Mouse (Mus musculus) ES-Bruce4 (cell line): ENCODE results near the gene Pdcd10. TPM values are rescaled to one million over a fixed set of nuclear protein-coding genes. Genes with fewer than 3 reads are reported as not detected.

Source experiments
- H3K27ac ChIP-seq: 2 replicates; pipeline ENCODE4 v1.5.1; 2012; ENCODE audit warnings: low read length, inconsistent platforms; ENCODE audit not compliant: insufficient read depth
- H3K27me3 ChIP-seq: 2 replicates; pipeline ENCODE4 v1.6.1; 2012; ENCODE audit warnings: mild to moderate bottlenecking, low read length, inconsistent platforms; ENCODE audit not compliant: control insufficient read depth, poor library complexity, insufficient read depth, severe bottlenecking
- H3K36me3 ChIP-seq: 2 replicates; pipeline ENCODE4 v1.6.1; 2012; ENCODE audit warnings: inconsistent platforms, mild to moderate bottlenecking, low read length, moderate library complexity; ENCODE audit not compliant: control insufficient read depth, poor library complexity, insufficient read depth, severe bottlenecking
- H3K4me1 ChIP-seq: one replicate; pipeline ENCODE4 v1.8.1; 2011; ENCODE audit warnings: low read length; ENCODE audit not compliant: control insufficient read depth, insufficient read depth
- H3K4me3 ChIP-seq: 2 replicates; pipeline ENCODE4 v1.5.1; 2011; ENCODE audit warnings: low read depth, mild to moderate bottlenecking, low read length
- H3K9ac ChIP-seq: 2 replicates; pipeline ENCODE4 v1.6.1; 2012; ENCODE audit warnings: low read depth, mild to moderate bottlenecking, inconsistent platforms; ENCODE audit not compliant: poor library complexity, severe bottlenecking
- H3K9me3 ChIP-seq: replicated peaks from 2 replicates; pipeline ENCODE4 v1.6.1; 2012; ENCODE audit warnings: mild to moderate bottlenecking, low read length, inconsistent platforms; ENCODE audit not compliant: control insufficient read depth, poor library complexity, insufficient read depth, severe bottlenecking
- CTCF ChIP-seq: IDR thresholded peaks from one replicate; pipeline ENCODE4 v1.8.1; 2011; ENCODE audit warnings: low read depth, low read length
- EP300 ChIP-seq: IDR thresholded peaks from 2 replicates; pipeline ENCODE4 v1.6.1; 2011; ENCODE audit warnings: low read depth, low read length; ENCODE audit not compliant: insufficient read depth
- POLR2A ChIP-seq: IDR thresholded peaks from one replicate; pipeline ENCODE4 v1.8.1; 2011; ENCODE audit warnings: low read length; ENCODE audit not compliant: insufficient read depth
- polyA plus RNA-seq: library from polyadenylated mRNA; stranded (reverse); fragments of >200 nt; gene quantifications from 2 replicates; pipeline ENCODE4 v1.2.4, GENCODE M21; 2011; ENCODE audit warnings: low read depth; ENCODE audit not compliant: missing spikeins, insufficient read depth, insufficient read length

Pdcd10 gene
- polyA plus RNA-seq, 1 experiment, result 119 TPM

DNA sequence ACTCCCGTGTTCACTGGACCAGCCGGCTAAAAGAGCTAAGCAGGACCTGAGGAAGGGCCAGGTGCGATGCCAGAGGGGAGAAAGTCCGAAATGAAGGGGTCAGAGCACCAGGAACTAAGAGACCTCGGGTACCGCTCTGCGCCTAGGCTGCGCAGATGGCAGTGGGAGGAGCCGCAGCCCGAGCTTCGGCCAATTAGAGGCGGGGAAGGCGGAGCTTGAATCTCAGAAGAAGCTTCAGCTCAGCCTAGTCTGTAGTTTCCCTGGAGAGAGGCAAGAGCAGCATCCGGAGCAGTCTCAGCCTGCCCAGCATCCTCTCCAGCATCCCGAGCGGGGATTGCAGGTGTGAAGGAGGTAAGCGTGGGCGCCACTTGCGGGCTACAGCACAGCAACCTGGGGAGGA is 636 bp upstream of the Pdcd10 start, which contains the start of gene Serpini1:
Gene Serpini1 (plus strand): TSS at position 256 of the 400 bp plus-strand sequence.
- H3K36me3 ChIP-seq, result no peaks in the 10 kb centered on the region
- no peaks in the 10 kb centered on the region for H3K9me3 ChIP-seq
- H3K27ac ChIP-seq, result peak within 1 kb of the TSS; percentile 69
- peak within 1 kb of the TSS; percentile 99 for H3K4me3 ChIP-seq
- TF ChIP-seq EP300 (no peak), POLR2A (peak; percentile 59), CTCF (no peak)
- H3K27me3 ChIP-seq, result no peaks in the 10 kb centered on the region
- no peaks in the 10 kb centered on the region for H3K4me1 ChIP-seq
- H3K9ac ChIP-seq, result peak within 1 kb of the TSS; percentile 96

DNA sequence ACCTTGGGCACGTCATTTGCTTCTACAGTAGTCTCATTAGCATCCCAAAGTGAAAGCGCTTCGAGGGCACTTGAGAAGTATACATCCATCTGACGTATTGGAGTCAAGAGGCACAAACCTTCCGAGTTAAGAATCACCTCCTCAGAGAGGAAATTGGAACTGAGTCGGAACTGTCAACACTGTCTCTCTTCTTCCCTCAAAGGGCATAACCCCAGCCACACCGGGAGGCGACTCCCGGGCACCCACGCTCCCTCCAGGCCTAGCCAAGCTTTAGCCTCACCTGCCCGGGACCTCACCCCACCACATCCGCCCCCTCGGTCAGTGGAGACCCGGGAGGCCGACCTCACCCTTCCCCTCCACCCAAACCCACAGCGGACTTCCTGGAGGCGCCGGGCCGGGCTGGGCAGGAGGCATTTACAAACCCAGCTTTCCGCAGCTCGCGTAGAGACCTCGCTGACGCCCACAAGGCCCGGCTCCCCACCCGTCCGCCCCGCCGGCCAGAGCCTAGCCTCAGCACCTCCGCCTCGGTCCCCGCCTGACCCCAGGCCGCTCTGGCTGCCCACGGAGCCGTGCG is 448 bp downstream of the Pdcd10 start:
- Histone ChIP-seq H3K9ac (peak overlapping the region; percentile 96), H3K4me3 (peak overlapping the region; percentile 99), H3K27me3 (no peaks in the 10 kb centered on the region), H3K9me3 (no peaks in the 10 kb centered on the region), H3K4me1 (no peaks in the 10 kb centered on the region), H3K27ac (peak overlapping the region; percentile 69), H3K36me3 (no peaks in the 10 kb centered on the region)
- TF ChIP-seq EP300, result no peak

DNA sequence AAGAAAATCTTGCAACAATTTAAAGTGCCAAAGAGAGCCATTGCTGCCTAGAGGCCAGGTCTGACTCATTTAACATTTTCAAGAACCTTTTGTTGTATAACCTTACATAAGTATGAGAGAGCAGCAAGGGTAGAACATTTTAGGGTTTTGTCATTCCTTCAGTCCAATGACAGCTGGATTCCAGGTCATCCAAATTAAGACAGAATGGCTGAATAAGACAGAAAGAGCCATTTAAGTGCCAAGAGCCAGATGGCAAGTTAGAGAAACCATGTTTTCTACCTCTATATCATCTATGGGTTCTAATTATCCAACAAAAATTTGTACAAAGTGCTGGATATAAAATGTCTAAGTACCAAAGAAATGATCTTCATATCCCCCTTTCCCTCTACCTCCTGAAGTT is 5.4 kb downstream of the Pdcd10 start:
- Histone ChIP-seq H3K27ac (no peak overlapping the region), H3K9ac (no peak overlapping the region), H3K27me3 (no peaks in the 10 kb centered on the region), H3K36me3 (no peaks in the 10 kb centered on the region), H3K4me3 (no peak overlapping the region), H3K9me3 (no peaks in the 10 kb centered on the region), H3K4me1 (no peaks in the 10 kb centered on the region)
- TF ChIP-seq EP300, result no peak
- TF ChIP-seq CTCF, result no peak
- TF ChIP-seq POLR2A, result no peak

DNA sequence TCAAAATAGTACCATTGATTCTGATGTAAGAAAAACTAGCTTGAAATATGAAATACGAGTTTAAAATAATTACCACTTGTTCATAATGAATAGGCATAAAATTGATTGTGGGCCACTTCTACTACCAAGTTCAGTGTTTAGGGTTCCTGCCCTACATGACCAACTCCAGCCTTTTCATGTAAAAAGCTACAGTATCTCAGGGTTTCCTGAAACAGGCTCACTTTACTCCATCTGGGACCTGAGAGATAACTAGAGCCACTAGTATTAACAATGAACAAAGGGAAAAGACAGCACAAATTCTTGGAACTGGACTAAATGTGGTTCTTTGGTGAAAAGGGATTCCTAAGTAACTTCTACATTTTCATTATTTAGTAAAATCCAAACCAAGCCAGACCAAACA is 12.4 kb downstream of the Pdcd10 start:
- H3K27me3 ChIP-seq, result no peaks in the 10 kb centered on the region
- TF ChIP-seq POLR2A (no peak), EP300 (no peak), CTCF (no peak)
- no peaks in the 10 kb centered on the region for H3K9me3 ChIP-seq
- H3K4me3 ChIP-seq, result no peak overlapping the region
- no peaks in the 10 kb centered on the region for H3K4me1 ChIP-seq
- peaks cover 4% of the 10 kb centered on the region for H3K36me3 ChIP-seq
- no peak overlapping the region for H3K27ac ChIP-seq
- H3K9ac ChIP-seq, result no peak overlapping the region

DNA sequence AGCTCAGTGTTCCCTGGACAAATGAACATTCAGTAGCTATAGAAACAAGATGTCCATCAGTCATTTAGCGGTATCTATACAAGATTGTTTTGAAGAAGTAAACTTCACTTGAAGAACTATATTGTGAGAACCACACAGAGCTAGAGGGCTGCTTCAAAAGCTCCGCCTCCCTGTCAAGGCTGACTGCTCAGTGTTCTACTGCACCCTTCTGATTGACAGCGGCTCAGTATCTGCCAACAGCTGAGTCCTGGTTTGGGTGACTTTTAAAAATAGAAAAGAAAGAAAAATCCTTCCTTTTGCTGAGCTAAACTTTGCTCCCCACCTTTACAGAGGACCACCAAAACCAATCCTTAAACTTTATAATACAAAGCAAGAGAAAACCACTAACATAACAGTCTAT is 13.8 kb downstream of the Pdcd10 start:
- H3K9me3 ChIP-seq, result no peaks in the 10 kb centered on the region
- H3K4me1 ChIP-seq, result no peaks in the 10 kb centered on the region
- peaks cover 6% of the 10 kb centered on the region for H3K36me3 ChIP-seq
- no peak overlapping the region for H3K9ac ChIP-seq
- no peak overlapping the region for H3K27ac ChIP-seq
- no peaks in the 10 kb centered on the region for H3K27me3 ChIP-seq
- H3K4me3 ChIP-seq, result no peak overlapping the region
- TF ChIP-seq EP300 (no peak), POLR2A (no peak), CTCF (no peak)

DNA sequence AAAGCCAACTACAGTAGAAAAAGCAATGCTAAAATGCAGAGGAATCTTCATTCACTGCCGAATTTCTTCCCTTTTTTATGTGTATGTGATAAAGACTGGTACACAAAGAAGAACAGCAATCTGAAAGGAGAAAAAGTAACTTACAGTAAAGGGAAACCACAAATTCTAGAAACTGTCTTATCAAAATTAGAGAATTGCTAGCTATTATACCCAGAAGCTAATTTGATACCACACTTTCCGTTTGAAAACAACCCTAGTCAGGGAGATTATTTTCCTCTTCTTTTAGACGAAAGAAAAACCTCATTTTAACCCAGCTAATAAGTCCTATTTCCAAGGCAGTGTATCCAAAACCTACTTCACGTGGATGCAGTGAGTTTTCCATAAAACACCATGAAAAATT is 15.4 kb downstream of the Pdcd10 start:
- Histone ChIP-seq H3K27ac (no peak overlapping the region), H3K27me3 (no peaks in the 10 kb centered on the region), H3K9me3 (no peaks in the 10 kb centered on the region), H3K36me3 (peaks cover 8% of the 10 kb centered on the region), H3K4me1 (no peaks in the 10 kb centered on the region), H3K9ac (no peak overlapping the region), H3K4me3 (no peak overlapping the region)
- TF ChIP-seq EP300 (no peak), CTCF (no peak), POLR2A (no peak)
